Mouse (Mus musculus) gastrocnemius, postnatal 25 days (tissue): ENCODE measurements at regions not wholly inside any gene's neighbourhood (a gene's known extent, or its start where the extent isn't known, plus 50 kb on each side); places are given as distances from the start of the nearest gene placed in this dataset.

Experiments used
- DNase-seq: peaks from one replicate; pipeline ENCODE4 v3.0.0; 2022

GRCm38 (mm10) chrX:13344701-13345100 lies 63.9 kb downstream of the Ddx3x start:
- DNase-seq, result peak; percentile 9

GRCm38 (mm10) chrX:13345126-13345525 lies 64.4 kb downstream of the Ddx3x start:
- no peak for DNase-seq

- no peak for DNase-seq
Observed at GRCm38 (mm10) chrX:13346011-13346631, 65.4 kb downstream of the Ddx3x start.

- peak; percentile 11 for DNase-seq
Observed at GRCm38 (mm10) chrX:13346696-13347026, 65.9 kb downstream of the Ddx3x start.

- DNase-seq, result peak; percentile 62
Observed at GRCm38 (mm10) chrX:13347027-13347840, 66.5 kb downstream of the Ddx3x start.

GRCm38 (mm10) chrX:13348415-13348814 lies 67.6 kb downstream of the Ddx3x start:
- DNase-seq, result no peak

- DNase-seq, result peak; percentile 13
Observed at GRCm38 (mm10) chrX:13350461-13350860, 69.7 kb downstream of the Ddx3x start.

- DNase-seq, result no peak
Observed at GRCm38 (mm10) chrX:13357149-13357783, 76.5 kb downstream of the Ddx3x start.

- no peak for DNase-seq
Observed at GRCm38 (mm10) chrX:13357973-13358372, 77.2 kb downstream of the Ddx3x start.

GRCm38 (mm10) chrX:13360436-13360835 lies 79.7 kb downstream of the Ddx3x start:
- no peak for DNase-seq

GRCm38 (mm10) chrX:13370319-13370718 lies 89.5 kb downstream of the Ddx3x start:
- no peak for DNase-seq

- no peak for DNase-seq
Observed at GRCm38 (mm10) chrX:13372752-13373151, 92.0 kb downstream of the Ddx3x start.

GRCm38 (mm10) chrX:13386354-13386753 lies 79.6 kb upstream of the Nyx start:
- no peak for DNase-seq

GRCm38 (mm10) chrX:13398466-13398865 lies 67.4 kb upstream of the Nyx start:
- no peak for DNase-seq

- DNase-seq, result no peak
Observed at GRCm38 (mm10) chrX:13412726-13413125, 53.2 kb upstream of the Nyx start.

GRCm38 (mm10) chrX:13413135-13413534 lies 52.8 kb upstream of the Nyx start:
- DNase-seq, result no peak
